Mouse (Mus musculus): Measurements from ENCODE around the gene Pbrm1.

Pbrm1 gene

GRCm38 (mm10) chr14:31018860-31019291 lies at the start of gene Pbrm1, which contains the start of gene Gnl3:
Pbrm1 (plus strand) TSS chr14:31019138.
Gnl3 (minus strand) TSS chr14:31019152.
- peak; percentile 98 to 99 for DNase-seq (ENCODE audit: inconsistent age in 2 of 2, low spot score in 1 of 2)

- DNase-seq (ENCODE audit: inconsistent age in 2 of 2, low spot score in 1 of 2) = peak; percentile 58 to 67
These were observed 44.7 kb upstream of the Pbrm1 start for GRCm38 (mm10) chr14:30974204-30974603.

- no peak for DNase-seq (ENCODE audit: inconsistent age in 2 of 2, low spot score in 1 of 2)
These were observed 42.7 kb upstream of the Pbrm1 start for GRCm38 (mm10) chr14:30976222-30976621.

- DNase-seq (ENCODE audit: inconsistent age in 2 of 2, low spot score in 1 of 2) = no peak
These were observed 22.5 kb upstream of the Pbrm1 start for GRCm38 (mm10) chr14:30996417-30996816.

GRCm38 (mm10) chr14:31000356-31000755 lies 18.6 kb upstream of the Pbrm1 start:
- no peak for DNase-seq (ENCODE audit: inconsistent age in 2 of 2, low spot score in 1 of 2)

- DNase-seq (ENCODE audit: inconsistent age in 2 of 2, low spot score in 1 of 2) = no peak
These were observed 18.1 kb upstream of the Pbrm1 start for GRCm38 (mm10) chr14:31000816-31001306.

- peak; percentile 90 to 98 for DNase-seq (ENCODE audit: inconsistent age in 2 of 2, low spot score in 1 of 2)
These were observed 17.4 kb upstream of the Pbrm1 start, which contains the start of the genes Glt8d1 and Spcs1 for GRCm38 (mm10) chr14:31001307-31002205. Glt8d1 (plus strand) TSS chr14:31001400. Spcs1 (minus strand) TSS chr14:31001672.

- DNase-seq (ENCODE audit: inconsistent age in 2 of 2, low spot score in 1 of 2) = no peak
These were observed 14.4 kb upstream of the Pbrm1 start for GRCm38 (mm10) chr14:31004527-31004926.

- no peak for DNase-seq (ENCODE audit: inconsistent age in 2 of 2, low spot score in 1 of 2)
These were observed 12.2 kb upstream of the Pbrm1 start for GRCm38 (mm10) chr14:31006779-31007178.

- no peak for DNase-seq (ENCODE audit: inconsistent age in 2 of 2, low spot score in 1 of 2)
These were observed 7.3 kb upstream of the Pbrm1 start for GRCm38 (mm10) chr14:31011588-31011987.

GRCm38 (mm10) chr14:31013928-31014327 lies 5.0 kb upstream of the Pbrm1 start:
- DNase-seq (ENCODE audit: inconsistent age in 2 of 2, low spot score in 1 of 2) = no peak

GRCm38 (mm10) chr14:31016063-31016462 lies 2.9 kb upstream of the Pbrm1 start:
- no peak for DNase-seq (ENCODE audit: inconsistent age in 2 of 2, low spot score in 1 of 2)

- peak; percentile 29 to 65 for DNase-seq (ENCODE audit: inconsistent age in 2 of 2, low spot score in 1 of 2)
These were observed 1.1 kb upstream of the Pbrm1 start for GRCm38 (mm10) chr14:31017854-31018253.

- peak in 1 of 2 experiments; percentile 84 for DNase-seq (ENCODE audit: inconsistent age in 2 of 2, low spot score in 1 of 2)
These were observed 630 bp downstream of the Pbrm1 start for GRCm38 (mm10) chr14:31019331-31020205.

- DNase-seq (ENCODE audit: inconsistent age in 2 of 2, low spot score in 1 of 2) = no peak
These were observed 3.6 kb downstream of the Pbrm1 start for GRCm38 (mm10) chr14:31022579-31022978.

- peak in 1 of 2 experiments; percentile 46 for DNase-seq (ENCODE audit: inconsistent age in 2 of 2, low spot score in 1 of 2)
These were observed 6.8 kb downstream of the Pbrm1 start for GRCm38 (mm10) chr14:31025785-31026184.

- no peak for DNase-seq (ENCODE audit: inconsistent age in 2 of 2, low spot score in 1 of 2)
These were observed 26.4 kb downstream of the Pbrm1 start for GRCm38 (mm10) chr14:31045296-31045695.

GRCm38 (mm10) chr14:31045817-31046216 lies 26.9 kb downstream of the Pbrm1 start:
- no peak for DNase-seq (ENCODE audit: inconsistent age in 2 of 2, low spot score in 1 of 2)

GRCm38 (mm10) chr14:31062277-31062676 lies 43.3 kb downstream of the Pbrm1 start:
- DNase-seq (ENCODE audit: inconsistent age in 2 of 2, low spot score in 1 of 2) = peak in 1 of 2 experiments; percentile 45

GRCm38 (mm10) chr14:31069086-31069733 lies 50.3 kb downstream of the Pbrm1 start:
- no peak for DNase-seq (ENCODE audit: inconsistent age in 2 of 2, low spot score in 1 of 2)

All from adrenal gland, adult (tissue).